Mouse (Mus musculus): ENCODE measurements around the gene Psat1. TPM values are rescaled to one million over a fixed set of nuclear protein-coding genes. Genes with fewer than 3 reads are reported as not detected.
A peak's percentile ranks its signal among the peaks of the same experiment; 100 is the strongest.

Psat1 gene
- total and polyA plus RNA-seq, 2 experiments from 2014 or later: 69.1 to 84.2 TPM

GRCm38 (mm10) chr19:15911441-15911840 lies 35.7 kb downstream of the Psat1 start:
- Histone ChIP-seq H3K4me3 (ENCODE audit: low read depth, low read length) (no peak overlapping the region), H3K27ac (ENCODE audit: low read depth, low read length) (no peak overlapping the region), H3K9me3 (ENCODE audit: low read length) (no peaks in the 10 kb centered on the region), H3K4me2 (ENCODE audit: low read depth) (no peak overlapping the region), H3K4me1 (ENCODE audit: insufficient read depth) (no peaks in the 10 kb centered on the region), H3K27me3 (ENCODE audit: insufficient read depth, low read length) (no peaks in the 10 kb centered on the region), H3K9ac (no peak overlapping the region), H3K36me3 (ENCODE audit: insufficient read depth) (peaks cover 10% of the 10 kb centered on the region)
- DNase-seq (no peak), ATAC-seq (no peak; the same call in 1 of the 2 replicates)
- no peak for TF ChIP-seq CTCF (IDR thresholded peaks at IDR 0.05; ENCODE audit: low read depth)
- whole genome bisulfite sequencing: 92% methylated on average over 5 of the region's 5 CpGs

- WGBS: 84% methylated on average over 3 of the region's 3 CpGs
- Histone ChIP-seq H3K4me3 (ENCODE audit: low read depth, low read length) (no peak overlapping the region), H3K36me3 (ENCODE audit: insufficient read depth) (peaks cover 11% of the 10 kb centered on the region), H3K27me3 (ENCODE audit: insufficient read depth, low read length) (no peaks in the 10 kb centered on the region), H3K4me1 (ENCODE audit: insufficient read depth) (no peaks in the 10 kb centered on the region), H3K9ac (no peak overlapping the region), H3K4me2 (ENCODE audit: low read depth) (no peak overlapping the region), H3K9me3 (ENCODE audit: low read length) (no peaks in the 10 kb centered on the region), H3K27ac (ENCODE audit: low read depth, low read length) (no peak overlapping the region)
- DNase-seq (no peak), ATAC-seq (no peak)
- TF ChIP-seq CTCF (IDR thresholded peaks at IDR 0.05; ENCODE audit: low read depth): no peak
Measured at GRCm38 (mm10) chr19:15910987-15911386, 36.1 kb downstream of the Psat1 start.

GRCm38 (mm10) chr19:15910488-15910887 lies 36.6 kb downstream of the Psat1 start:
- no peak for TF ChIP-seq CTCF (IDR thresholded peaks at IDR 0.05; ENCODE audit: low read depth)
- Histone ChIP-seq H3K4me1 (ENCODE audit: insufficient read depth) (no peaks in the 10 kb centered on the region), H3K9ac (no peak overlapping the region), H3K9me3 (ENCODE audit: low read length) (no peaks in the 10 kb centered on the region), H3K4me2 (ENCODE audit: low read depth) (no peak overlapping the region), H3K36me3 (ENCODE audit: insufficient read depth) (peaks cover 13% of the 10 kb centered on the region), H3K27me3 (ENCODE audit: insufficient read depth, low read length) (no peaks in the 10 kb centered on the region), H3K27ac (ENCODE audit: low read depth, low read length) (no peak overlapping the region), H3K4me3 (ENCODE audit: low read depth, low read length) (no peak overlapping the region)
- ATAC-seq (no peak), DNase-seq (no peak)
- 89% methylated on average over 1 of the region's 1 CpGs for WGBS

GRCm38 (mm10) chr19:15908016-15908415 lies 39.1 kb downstream of the Psat1 start:
- Histone ChIP-seq H3K27me3 (ENCODE audit: insufficient read depth, low read length) (no peaks in the 10 kb centered on the region), H3K4me3 (ENCODE audit: low read depth, low read length) (no peak overlapping the region), H3K4me2 (ENCODE audit: low read depth) (no peak overlapping the region), H3K9me3 (ENCODE audit: low read length) (no peaks in the 10 kb centered on the region), H3K4me1 (ENCODE audit: insufficient read depth) (no peaks in the 10 kb centered on the region), H3K36me3 (ENCODE audit: insufficient read depth) (peaks cover 6% of the 10 kb centered on the region), H3K27ac (ENCODE audit: low read depth, low read length) (no peak overlapping the region), H3K9ac (no peak overlapping the region)
- WGBS: 87% methylated on average over 5 of the region's 5 CpGs
- DNase-seq (no peak), ATAC-seq (no peak)
- no peak for TF ChIP-seq CTCF (IDR thresholded peaks at IDR 0.05; ENCODE audit: low read depth)

GRCm38 (mm10) chr19:15904734-15905133 lies 42.4 kb downstream of the Psat1 start:
- WGBS: 82% methylated on average over 4 of the region's 4 CpGs

GRCm38 (mm10) chr19:15903508-15904480 lies 43.3 kb downstream of the Psat1 start:
- Histone ChIP-seq H3K27ac (ENCODE audit: low read depth, low read length) (no peak overlapping the region), H3K4me1 (ENCODE audit: insufficient read depth) (no peaks in the 10 kb centered on the region), H3K27me3 (ENCODE audit: insufficient read depth, low read length) (no peaks in the 10 kb centered on the region), H3K4me2 (ENCODE audit: low read depth) (no peak overlapping the region), H3K4me3 (ENCODE audit: low read depth, low read length) (no peak overlapping the region), H3K9me3 (ENCODE audit: low read length) (no peaks in the 10 kb centered on the region), H3K36me3 (ENCODE audit: insufficient read depth) (peaks cover 6% of the 10 kb centered on the region), H3K9ac (no peak overlapping the region)
- ATAC-seq (peak; percentile 47; the same call in 1 of the 2 replicates), DNase-seq (no peak)
- 23% methylated on average over 20 of the region's 20 CpGs for WGBS
- TF ChIP-seq CTCF (IDR thresholded peaks at IDR 0.05; ENCODE audit: low read depth): no peak

More at GRCm38 (mm10) chr19:15904734-15905133, 42.4 kb downstream of the Psat1 start:
- Histone ChIP-seq H3K4me3 (ENCODE audit: low read depth, low read length) (no peak overlapping the region), H3K27me3 (ENCODE audit: insufficient read depth, low read length) (no peaks in the 10 kb centered on the region), H3K9me3 (ENCODE audit: low read length) (no peaks in the 10 kb centered on the region), H3K27ac (ENCODE audit: low read depth, low read length) (no peak overlapping the region), H3K9ac (no peak overlapping the region), H3K4me1 (ENCODE audit: insufficient read depth) (no peaks in the 10 kb centered on the region), H3K4me2 (ENCODE audit: low read depth) (no peak overlapping the region), H3K36me3 (ENCODE audit: insufficient read depth) (peaks cover 6% of the 10 kb centered on the region)
- TF ChIP-seq CTCF (IDR thresholded peaks at IDR 0.05; ENCODE audit: low read depth): no peak
- no peak for ATAC-seq
- DNase-seq: no peak

GRCm38 (mm10) chr19:15895681-15896080 lies 51.5 kb downstream of the Psat1 start:
- Histone ChIP-seq H3K9ac (no peak overlapping the region), H3K9me3 (ENCODE audit: low read length) (no peaks in the 10 kb centered on the region), H3K36me3 (ENCODE audit: insufficient read depth) (no peaks in the 10 kb centered on the region), H3K4me2 (ENCODE audit: low read depth) (no peak overlapping the region), H3K27me3 (ENCODE audit: insufficient read depth, low read length) (no peaks in the 10 kb centered on the region), H3K4me3 (ENCODE audit: low read depth, low read length) (no peak overlapping the region), H3K27ac (ENCODE audit: low read depth, low read length) (no peak overlapping the region), H3K4me1 (ENCODE audit: insufficient read depth) (no peaks in the 10 kb centered on the region)
- 90% methylated on average over 3 of the region's 3 CpGs for WGBS
- ATAC-seq (no peak), DNase-seq (no peak)
- no peak for TF ChIP-seq CTCF (IDR thresholded peaks at IDR 0.05; ENCODE audit: low read depth)
